Mouse (Mus musculus) lung, postnatal 10 days (tissue): ENCODE measurements around the gene Trpm3.

Source experiments
- DNase-seq: peaks from one replicate; pipeline ENCODE4 v3.0.0; 2021

Gene Trpm3

DNA sequence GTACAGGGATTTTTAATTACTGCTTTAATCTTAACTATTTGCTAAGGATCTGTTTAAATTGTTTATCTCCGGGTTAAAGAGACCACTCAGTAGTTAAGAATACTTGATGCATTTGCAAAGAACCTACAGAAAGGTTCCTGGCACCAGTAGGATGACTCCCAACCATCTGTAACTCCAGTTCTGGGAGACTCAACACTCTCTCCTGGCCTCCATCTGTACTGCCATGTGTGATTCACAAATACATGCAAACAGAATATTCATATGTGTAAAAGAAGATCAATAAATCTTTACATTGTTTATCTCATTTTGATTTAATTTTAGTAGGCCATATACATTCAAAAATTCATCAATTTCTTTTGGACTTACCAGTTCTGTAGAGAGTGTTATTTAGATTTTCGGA lies 731.0 kb downstream of the Trpm3 start:
- DNase-seq: no peak

DNA sequence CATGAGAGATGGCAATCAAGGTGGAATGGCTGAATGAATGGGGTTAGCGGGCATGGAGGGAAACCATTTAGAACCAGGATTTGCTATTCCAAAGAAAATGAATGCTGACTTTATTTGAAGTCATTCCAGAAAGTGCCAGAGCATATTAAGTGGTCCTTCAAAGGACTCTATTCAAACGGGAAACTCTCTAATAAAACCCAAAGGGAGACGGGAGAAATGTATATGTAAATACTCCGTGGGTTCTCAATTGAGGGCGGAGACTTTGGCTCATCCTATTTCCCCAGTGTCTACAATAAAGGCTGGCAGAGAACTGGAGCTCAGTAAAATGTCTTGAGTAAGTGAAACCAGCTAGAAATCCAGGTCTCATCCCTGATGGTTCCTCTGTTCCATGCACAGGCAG lies 733.6 kb downstream of the Trpm3 start:
- DNase-seq: no peak

- DNase-seq: no peak
Observed at GRCm38 (mm10) chr19:22880199-22880598, 741.4 kb downstream of the Trpm3 start.

- DNase-seq: no peak
Observed at GRCm38 (mm10) chr19:22882670-22883111, 743.8 kb downstream of the Trpm3 start.

GRCm38 (mm10) chr19:22883154-22883553 lies 744.3 kb downstream of the Trpm3 start:
- DNase-seq: no peak

- peak; percentile 65 for DNase-seq
Observed at GRCm38 (mm10) chr19:22883744-22884317, 745.0 kb downstream of the Trpm3 start.

GRCm38 (mm10) chr19:22884357-22884756 lies 745.5 kb downstream of the Trpm3 start:
- DNase-seq: no peak

- DNase-seq: no peak
Observed at GRCm38 (mm10) chr19:22885051-22885450, 746.2 kb downstream of the Trpm3 start.

GRCm38 (mm10) chr19:22901892-22902291 lies 763.0 kb downstream of the Trpm3 start:
- peak; percentile 68 for DNase-seq

DNA sequence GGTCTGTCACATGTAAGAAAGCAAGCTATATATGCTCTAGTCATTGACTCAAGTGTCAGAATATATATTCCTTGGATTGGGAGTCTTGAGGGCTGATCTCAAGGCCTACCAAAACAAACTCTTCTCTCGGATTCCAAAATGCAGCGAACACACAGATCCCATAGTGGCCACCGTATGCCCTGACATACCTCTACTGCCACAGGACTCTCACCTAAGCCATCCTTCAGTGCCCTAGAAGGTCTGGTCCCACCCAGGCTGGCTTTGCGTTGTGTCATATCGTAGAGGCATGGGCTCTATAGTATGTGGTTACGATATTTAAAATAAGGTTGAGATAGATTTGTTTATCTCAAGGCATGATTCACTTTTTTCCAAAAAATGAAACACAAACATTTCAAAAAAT lies 763.5 kb downstream of the Trpm3 start:
- no peak for DNase-seq

DNA sequence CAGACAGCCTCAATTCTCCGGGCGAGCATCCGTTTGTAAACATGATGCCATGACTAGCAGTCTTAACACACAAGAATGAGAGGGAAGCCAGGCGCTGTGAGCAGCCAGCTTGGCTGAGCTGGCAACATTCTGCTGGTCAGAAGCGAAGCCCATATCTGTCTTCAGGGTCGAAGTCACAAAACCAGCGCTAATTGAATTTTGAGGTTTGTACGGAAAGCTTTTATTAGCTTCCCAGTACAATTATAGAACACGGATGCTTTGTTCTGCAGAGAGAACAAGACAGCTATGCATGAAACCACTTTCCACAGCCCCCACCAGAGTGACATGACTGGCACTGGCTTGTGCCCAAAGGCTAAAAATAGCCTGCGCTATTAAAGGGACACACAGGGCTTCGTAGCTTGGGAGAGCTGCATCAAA lies 766.2 kb downstream of the Trpm3 start:
- DNase-seq: peak; percentile 26

DNA sequence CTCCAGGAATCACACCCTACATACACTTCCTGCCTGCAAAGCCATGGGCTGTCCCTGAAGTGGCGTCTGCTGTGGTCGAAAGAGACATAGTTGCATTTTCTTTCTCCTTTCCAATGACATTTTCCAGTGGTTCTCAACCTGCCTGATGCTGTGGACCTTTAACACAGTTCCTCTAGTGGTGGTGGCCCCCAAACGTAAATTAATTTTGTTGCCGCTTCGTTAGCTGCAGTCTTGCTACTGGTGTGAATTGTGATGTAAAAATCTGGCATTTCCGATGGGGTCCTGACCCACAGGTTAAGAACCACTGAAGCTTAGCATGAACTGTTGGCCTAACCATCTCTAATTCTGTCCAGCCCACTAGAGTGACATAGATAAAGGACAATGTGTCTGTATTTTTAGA lies 771.8 kb downstream of the Trpm3 start:
- no peak for DNase-seq

GRCm38 (mm10) chr19:22912971-22913370 lies 774.1 kb downstream of the Trpm3 start:
- no peak for DNase-seq

DNA sequence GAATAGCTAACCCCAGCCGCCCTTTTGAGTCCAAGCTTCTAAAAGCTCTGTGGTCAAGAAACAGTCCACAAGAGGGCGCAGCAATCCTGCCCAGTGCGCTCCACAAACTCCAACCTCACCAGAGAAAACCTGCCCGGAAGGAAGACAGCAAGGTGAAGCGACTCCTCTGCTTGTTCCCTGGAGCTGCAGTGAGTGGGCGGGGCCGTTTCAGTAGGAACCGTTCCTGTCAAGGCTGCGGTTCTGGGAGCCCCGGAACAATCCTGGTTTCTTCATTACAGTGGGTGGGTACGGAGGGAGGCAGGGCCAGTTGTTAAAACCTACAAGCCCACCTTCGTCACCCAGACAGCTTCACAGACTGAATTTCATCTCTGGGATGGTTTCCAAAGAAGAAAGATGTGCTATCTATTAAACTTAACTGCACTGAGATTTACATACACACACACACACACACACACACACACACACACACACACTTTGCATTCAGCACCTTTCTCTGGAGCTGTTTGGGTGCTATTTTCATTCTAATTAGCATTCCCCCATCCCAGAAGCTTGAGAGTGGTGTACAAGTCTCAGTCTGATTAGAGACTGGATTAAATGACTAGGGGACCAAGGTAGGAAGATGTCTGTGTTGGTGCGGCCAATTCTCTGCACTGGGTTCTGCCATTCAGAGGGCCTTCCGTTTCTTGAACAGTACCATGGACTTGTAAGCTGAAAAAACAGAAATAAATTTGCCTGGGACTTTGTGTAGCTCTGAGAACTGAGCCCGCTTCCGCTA lies 777.2 kb downstream of the Trpm3 start:
- peak; percentile 89 for DNase-seq

DNA sequence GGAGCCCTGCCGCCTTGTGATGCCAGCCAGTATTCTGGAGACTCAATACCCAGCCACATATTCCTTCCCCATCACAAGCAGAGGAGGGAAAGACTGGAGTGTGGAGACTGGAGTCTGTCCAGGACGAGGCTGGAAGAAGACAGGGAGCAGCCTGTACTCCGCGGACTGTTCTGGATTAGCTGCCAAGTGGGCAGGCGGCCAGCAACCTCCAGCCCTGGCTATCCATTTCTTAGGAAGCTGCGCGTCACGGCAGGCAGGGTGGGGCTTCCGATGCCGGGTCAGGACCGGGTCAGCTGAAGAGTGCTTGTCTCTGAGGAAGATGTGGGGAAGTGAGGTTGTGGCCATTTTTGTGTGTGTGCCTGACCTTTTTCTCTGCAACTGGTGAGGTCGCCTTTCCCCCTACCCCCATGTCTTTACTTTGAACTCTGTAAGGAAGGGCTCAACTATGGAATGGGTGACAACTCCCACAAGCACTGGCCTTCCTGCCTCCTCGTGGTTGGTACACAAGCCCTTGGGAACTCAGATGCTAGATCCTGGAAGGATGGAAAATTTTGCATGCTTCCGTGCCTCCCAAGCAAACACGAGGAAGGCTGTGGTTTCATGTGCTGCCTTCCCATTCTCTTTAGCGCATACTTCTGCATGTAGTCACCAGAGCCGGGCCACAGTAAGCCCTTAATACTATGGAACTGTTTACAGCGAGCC lies 777.9 kb downstream of the Trpm3 start:
- peak; percentile 99 for DNase-seq

- DNase-seq: no peak
Observed at GRCm38 (mm10) chr19:22917345-22917735, 778.5 kb downstream of the Trpm3 start.

DNA sequence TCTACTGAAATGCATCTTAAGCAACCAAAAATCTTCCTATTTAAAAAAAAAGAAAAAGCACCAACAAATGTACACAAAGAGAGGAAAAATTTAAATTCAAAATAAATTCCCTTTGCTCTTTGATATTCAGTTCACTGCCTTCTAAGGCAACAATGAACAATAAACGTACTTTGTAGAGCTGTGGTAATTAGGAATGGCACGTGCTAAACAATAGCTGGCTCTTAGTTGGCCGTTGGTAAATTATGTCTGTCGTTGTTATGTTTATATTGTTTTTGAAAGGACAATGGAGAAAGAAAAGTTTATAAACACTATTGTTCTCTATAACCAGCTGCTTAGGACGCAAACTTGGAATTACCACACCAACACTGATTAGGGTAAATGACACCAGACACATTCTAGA lies 782.1 kb downstream of the Trpm3 start:
- DNase-seq: no peak

- DNase-seq: no peak
Observed at GRCm38 (mm10) chr19:22922871-22923670, 784.2 kb downstream of the Trpm3 start.

- no peak for DNase-seq
Observed at GRCm38 (mm10) chr19:22925284-22925683, 786.4 kb downstream of the Trpm3 start.

DNA sequence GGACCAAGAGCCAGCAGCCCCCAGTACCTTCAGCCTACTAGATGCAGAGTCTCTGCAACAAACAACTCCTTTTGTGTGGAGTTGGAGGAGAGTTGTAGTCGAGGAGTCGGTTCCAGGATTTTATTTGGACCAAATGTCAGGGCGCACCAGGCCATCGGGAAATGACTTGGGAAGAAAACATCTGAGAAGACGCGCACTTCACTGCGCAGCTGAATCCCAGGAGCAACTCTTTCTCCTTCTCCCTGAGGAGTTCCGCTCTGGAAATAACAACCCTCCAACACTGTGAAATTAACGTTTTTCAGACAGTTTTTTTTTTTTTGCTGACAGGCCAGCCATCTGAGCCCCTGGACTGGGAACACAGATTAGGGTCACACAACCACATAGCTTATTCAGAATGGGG lies 787.9 kb downstream of the Trpm3 start:
- no peak for DNase-seq

- no peak for DNase-seq
Observed at GRCm38 (mm10) chr19:22928366-22928765, 789.5 kb downstream of the Trpm3 start.

DNA sequence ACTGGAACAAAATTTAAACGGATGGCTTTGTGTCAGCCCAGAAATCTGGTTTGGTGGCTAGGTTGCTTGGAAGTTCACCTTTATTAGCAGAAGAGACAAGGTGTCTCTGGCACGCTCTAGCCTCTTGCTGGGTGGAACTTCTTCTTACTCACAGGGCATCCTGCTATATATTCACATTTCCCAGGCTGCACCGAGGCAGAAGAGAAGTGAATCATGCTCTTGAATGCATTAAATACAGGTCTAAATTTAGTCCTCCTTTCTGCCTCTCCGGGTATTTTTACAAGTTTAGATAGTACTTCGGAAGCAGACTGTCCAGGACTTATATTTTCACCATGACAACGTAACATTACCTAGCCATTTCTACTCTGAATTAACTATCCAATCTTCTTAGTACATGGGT lies 790.9 kb downstream of the Trpm3 start:
- DNase-seq: no peak

GRCm38 (mm10) chr19:22930368-22930834 lies 791.6 kb downstream of the Trpm3 start:
- DNase-seq: peak; percentile 81
